ENCODE assay signal across 20 mouse cellular contexts in genomic region chr7:25011592-25011991, GRCm38 (mm10). TPM values are rescaled to one million over a fixed set of nuclear protein-coding genes. Genes with fewer than 3 reads are reported as not detected.
A peak's percentile ranks its signal among the peaks of the same experiment; 100 is the strongest.
DNase-seq lines count a peak whose midpoint lies in the region; TF ChIP-seq lines count a peak whose summit lies in the region.
"Had no signal": no experiment of that assay in that cellular context is flagged by ENCODE, and none has a peak within 500 bp of the region (broad histone marks: within the 10 kb centered on the region; RNA-seq: fewer than 3 reads in every experiment).

No protein-coding gene starts in this region.

- no peak overlapping the region for H3K4me3 ChIP-seq in layer of hippocampus, adult 2 months
- 0 out of 2 replicates have a peak overlapping the region, but pooled peaks have one; percentile 17 for H3K4me3 ChIP-seq in E14TG2a.4 (replicated peaks; ENCODE audit: low read length)
- H3K4me3 ChIP-seq: embryonic facial prominence, embryonic 10.5 days; forebrain, embryonic 13.5 days had no signal

- no peaks in the 10 kb centered on the region for H3K9me3 ChIP-seq in E14TG2a.4 (ENCODE audit: low read length)
- H3K9me3 ChIP-seq: embryonic facial prominence, embryonic 10.5 days; embryonic facial prominence, embryonic 12.5 days; forebrain, embryonic 13.5 days; forebrain, embryonic 15.5 days had no signal

- H3K4me1 ChIP-seq in E14TG2a.4 (replicated peaks; ENCODE audit: low read depth, low read length), result peaks cover 88% of the 10 kb centered on the region

- H3K36me3 ChIP-seq in E14TG2a.4 (ENCODE audit: insufficient read depth, low read length), result no peaks in the 10 kb centered on the region

- peak; percentile 54 for DNase-seq in cerebellum, adult 11-12 months
- no peak for DNase-seq in cerebellum, postnatal 14 days
- DNase-seq in layer of hippocampus, adult 2 months (ENCODE audit: low spot score in 2 of 2), result no peak
- DNase-seq in layer of hippocampus, adult 9-10 months (ENCODE audit: low spot score), result no peak
- DNase-seq in thymus, postnatal 36 days, result no peak
- DNase-seq: adrenal gland, adult 8-10 months; adrenal gland, postnatal 14 days; adrenal gland, postnatal 36 days; B cell, adult 2 months; cerebellum, adult 18-20 months; cerebellum, adult 8-10 months; cerebellum, postnatal 10 days; cerebellum, postnatal 36 days; forebrain, postnatal 0 days had no signal

- H3K27me3 ChIP-seq in E14TG2a.4 (ENCODE audit: insufficient read depth, low read length), result peaks cover 92% of the 10 kb centered on the region
- H3K27me3 ChIP-seq: Patski had no signal

- peak overlapping the region; percentile 43; the same call in 1 of the 2 replicates for H3K27ac ChIP-seq in layer of hippocampus, adult 2 months
- H3K27ac ChIP-seq: embryonic facial prominence, embryonic 10.5 days; embryonic facial prominence, embryonic 12.5 days; forebrain, embryonic 13.5 days; forebrain, embryonic 15.5 days had no signal

- TF ChIP-seq CTCF in layer of hippocampus, adult 2 months (conservative IDR thresholded peaks at IDR 0.05), result no peak
- TF ChIP-seq CTCF in E14TG2a.4 (conservative IDR thresholded peaks at IDR 0.05; ENCODE audit: low read length), result no peak

RNA-seq across cellular contexts. Expression of gene Atp1a3, which starts 5.8 kb away (rescaled TPM):
- total RNA-seq in layer of hippocampus, adult 2 months (2021), result 1,000 to 10,000 TPM; 2,443 to 2,563 TPM

RNA-seq across cellular contexts. Expression of gene Rabac1, which starts 39.0 kb away (rescaled TPM):
- total RNA-seq in layer of hippocampus, adult 2 months (2021), result 100 to 1,000 TPM; 275 to 315 TPM
